ENCODE assay signal across 13 mouse cellular contexts in genomic region chr15:102733233-102733632, GRCm38 (mm10). TPM values are rescaled to one million over a fixed set of nuclear protein-coding genes. Genes with fewer than 3 reads are reported as not detected.
DNase-seq lines count a peak whose midpoint lies in the region; ATAC-seq and TF ChIP-seq lines count a peak whose summit lies in the region.
"Had no signal": no experiment of that assay in that cellular context is flagged by ENCODE, and none has a peak within 500 bp of the region (broad histone marks: within the 10 kb centered on the region; RNA-seq: fewer than 3 reads in every experiment).

No protein-coding gene starts in this region.

- no peak for TF ChIP-seq CTCF in gastrocnemius, adult 2 months (IDR thresholded peaks at IDR 0.05)

- H3K9me3 ChIP-seq in neural tube, embryonic 13.5 days, result no peaks in the 10 kb centered on the region
- H3K9me3 ChIP-seq: heart, embryonic 15.5 days; lung, embryonic 15.5 days; midbrain, embryonic 12.5 days had no signal

- no peak overlapping the region for H3K9ac ChIP-seq in neural tube, embryonic 13.5 days
- H3K9ac ChIP-seq: heart, embryonic 15.5 days; lung, embryonic 15.5 days; midbrain, embryonic 12.5 days had no signal

- no peak overlapping the region for H3ac ChIP-seq in myocyte (ENCODE audit: control insufficient read depth, insufficient read length)

- no peak for ATAC-seq in neural tube, embryonic 13.5 days (ENCODE audit: low read depth)
- ATAC-seq in megakaryocyte, adult 5-6 weeks (ENCODE audit: poor library complexity, severe bottlenecking), result no peak

- no peaks in the 10 kb centered on the region for H3K79me2 ChIP-seq in myocyte (ENCODE audit: control insufficient read depth, insufficient read depth)

- no peak overlapping the region for H3K27ac ChIP-seq in gastrocnemius, adult 2 months
- H3K27ac ChIP-seq in neural tube, embryonic 13.5 days (replicated peaks), result peak overlapping the region; percentile 89
- H3K27ac ChIP-seq: heart, embryonic 15.5 days; lung, embryonic 15.5 days; midbrain, embryonic 12.5 days; stomach, postnatal 0 days had no signal

- intact Hi-C loops in gastrocnemius, adult 2 months (cut with DNase I), result no loop called here

- peaks cover 41% of the 10 kb centered on the region for H3K27me3 ChIP-seq in neural tube, embryonic 13.5 days
- H3K27me3 ChIP-seq in myocyte (ENCODE audit: control insufficient read depth, insufficient read depth, insufficient read length), result no peaks in the 10 kb centered on the region

- 81% methylated on average over 5 of the region's 5 CpGs for WGBS in neural tube, embryonic 13.5 days

- H3K4me3 ChIP-seq in gastrocnemius, adult 2 months, result no peak overlapping the region
- H3K4me3 ChIP-seq in neural tube, embryonic 13.5 days, result no peak overlapping the region
- H3K4me3 ChIP-seq in myocyte, result no peak overlapping the region
- H3K4me3 ChIP-seq: heart, embryonic 15.5 days; lung, embryonic 15.5 days; midbrain, embryonic 12.5 days had no signal

- DNase-seq in gastrocnemius, adult 2 months, result peak; percentile 48
- DNase-seq in gastrocnemius, adult 18-20 months (ENCODE audit: low spot score), result no peak
- no peak for DNase-seq in neural tube, embryonic 10.5 days (ENCODE audit: extremely low spot score, low spot score)
- DNase-seq in cerebellum, postnatal 36 days, result peak; percentile 98
- no peak for DNase-seq in adrenal gland, postnatal 36 days
- DNase-seq: kidney, adult 8-10 months had no signal

- H3K4me2 ChIP-seq in neural tube, embryonic 13.5 days, result no peak overlapping the region
- H3K4me2 ChIP-seq in myocyte (ENCODE audit: low read depth), result peak overlapping the region; percentile 10
- H3K4me2 ChIP-seq: heart, embryonic 15.5 days; lung, embryonic 15.5 days; midbrain, embryonic 12.5 days had no signal

- peaks cover 54% of the 10 kb centered on the region for H3K4me1 ChIP-seq in neural tube, embryonic 13.5 days (replicated peaks)

- no peak for TF ChIP-seq POLR2A in myocyte (IDR thresholded peaks at IDR 0.05; ENCODE audit: insufficient read length, low read depth)

- no peaks in the 10 kb centered on the region for H3K36me3 ChIP-seq in neural tube, embryonic 13.5 days
- no peaks in the 10 kb centered on the region for H3K36me3 ChIP-seq in myocyte (ENCODE audit: control insufficient read depth, insufficient read depth)
- H3K36me3 ChIP-seq: heart, embryonic 15.5 days; lung, embryonic 15.5 days; midbrain, embryonic 12.5 days had no signal

TF ChIP-seq in myocyte, 11 proteins besides CTCF, POLR2A, EP300 and RAD21:
- TF ChIP-seq SRF (IDR thresholded peaks at IDR 0.05; ENCODE audit: control insufficient read depth, insufficient read length, low read depth) (no peak), TCF12 (IDR thresholded peaks at IDR 0.05; ENCODE audit: insufficient read depth, poor library complexity, severe bottlenecking) (peak; percentile 46), MYOG (IDR thresholded peaks at IDR 0.05; ENCODE audit: control insufficient read depth in 1 of 3, insufficient read depth in 1 of 3, insufficient read length in 2 of 3, low read depth in 2 of 3) (peak; percentile 67 to 97 (median 95)), MYOD1 (IDR thresholded peaks at IDR 0.05; ENCODE audit: control insufficient read depth in 1 of 3, insufficient read length in 2 of 3, low read depth in 2 of 3) (peak in 2 of 3 experiments; percentile 91 to 98), TCF3 (IDR thresholded peaks at IDR 0.05; ENCODE audit: insufficient read length, low read depth) (peak; percentile 63), CEBPB (IDR thresholded peaks at IDR 0.05; ENCODE audit: insufficient read depth, poor library complexity, severe bottlenecking) (no peak), MAX (IDR thresholded peaks at IDR 0.05; ENCODE audit: low read depth) (no peak)
TF ChIP-seq in myocyte: peak in this region for 4.

RNA-seq across cellular contexts. Expression of gene Calcoco1, which starts 11.3 kb away (rescaled TPM):
- total RNA-seq in gastrocnemius, adult 2 months (2021), result 10 to 100 TPM; 67.7 to 70.2 TPM
- 10 to 100 TPM; 72.7 to 73.2 TPM for total RNA-seq in gastrocnemius, adult 18-20 months (2021)
- 35.7 and 41.9 TPM in 2 replicates for polyA plus RNA-seq in neural tube, embryonic 13.5 days (2015; fragmentation: Nextera tagmentation; extraction: Ambion mirVana)
- polyA plus RNA-seq in myocyte (2012; fragmentation: generic; extraction: Trizol), result 117 TPM
- 17.0 and 23.7 TPM in 2 replicates for total RNA-seq in megakaryocyte, adult 5-6 weeks (2015)
- 12.0 and 12.2 TPM in 2 replicates for total RNA-seq in megakaryocyte, adult 5-6 weeks (2017)
- total RNA-seq in adrenal gland, postnatal 36 days (2021), result 100 to 1,000 TPM in 1 of 2 experiments, 10 to 100 TPM in 1; 92.7 to 110 TPM

Comparison
In these comparisons a context has a peak if more than half of its experiments do, and no peak if none do; other contexts are left out.
1. DNase-seq: peak in gastrocnemius, adult 2 months (single experiment) and cerebellum, postnatal 36 days (2 of 2); none in gastrocnemius, adult 18-20 months (single experiment), neural tube, embryonic 10.5 days (single experiment) and adrenal gland, postnatal 36 days (0 of 2).